Comparison of ENCODE assay signal across 8 mouse cellular contexts in the genomic region with DNA sequence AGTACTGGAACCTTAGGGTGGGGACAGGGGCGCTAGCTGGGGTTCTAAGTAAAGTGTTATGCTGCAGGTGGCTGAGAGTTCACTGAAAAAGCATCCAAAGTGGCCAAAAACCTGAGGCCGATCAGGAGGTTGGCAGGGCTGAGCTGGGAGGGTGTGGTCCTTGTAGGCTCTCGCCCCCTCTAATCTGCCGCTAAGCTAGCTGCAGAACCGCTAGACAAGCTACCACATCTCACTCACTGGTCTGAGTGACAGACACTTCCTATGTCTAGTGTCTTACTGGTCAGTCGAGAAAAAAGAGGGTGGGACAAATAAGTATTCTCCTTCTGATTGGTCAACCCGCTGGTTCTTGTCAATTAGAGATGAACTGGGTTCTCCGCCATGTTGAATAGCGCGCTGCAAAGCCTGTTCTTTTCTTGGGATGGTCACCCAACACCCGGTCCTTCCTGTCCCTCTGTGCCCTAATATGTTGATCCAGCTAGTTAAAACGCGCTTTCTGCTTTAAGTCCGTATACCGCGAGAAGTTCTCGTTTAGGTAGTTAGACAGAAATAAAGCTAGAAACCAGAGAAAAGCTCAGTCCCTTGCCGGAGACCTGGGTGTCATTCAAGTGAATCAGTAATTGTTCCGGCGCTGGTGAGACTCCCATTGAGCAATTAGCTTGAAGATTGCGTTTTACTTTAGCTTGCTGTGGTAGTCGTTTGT. TPM values are rescaled to one million over a fixed set of nuclear protein-coding genes. Genes with fewer than 3 reads are reported as not detected.
DNase-seq lines count a peak whose midpoint lies in the region; ATAC-seq and TF ChIP-seq lines count a peak whose summit lies in the region.

TSS of gene Fam161a (plus strand) at position 51 of the 700 bp plus-strand sequence.

- peak; percentile 55 for TF ChIP-seq POLR2A in CH12.LX (IDR thresholded peaks at IDR 0.05; ENCODE audit: low read depth, low read length)
- no peak for TF ChIP-seq POLR2A in liver, adult 2 months (IDR thresholded peaks at IDR 0.05; ENCODE audit: extremely low read depth, insufficient read depth, low read length)

- TF ChIP-seq CTCF in CH12.LX (conservative IDR thresholded peaks at IDR 0.05 in 1 of 2, IDR thresholded peaks at IDR 0.05 in 1 of 2; ENCODE audit: low read depth in 2 of 2, low read length in 2 of 2) = no peak
- no peak for TF ChIP-seq CTCF in kidney, postnatal 0 days (IDR thresholded peaks at IDR 0.05; ENCODE audit: low read depth)
- no peak for TF ChIP-seq CTCF in liver, adult 2 months (IDR thresholded peaks at IDR 0.05; ENCODE audit: low read depth, low read length)

- H3K4me2 ChIP-seq in CH12.LX (ENCODE audit: insufficient read depth, low read depth, poor library complexity, severe bottlenecking) = peak within 1 kb of the TSS; percentile 80
- H3K4me2 ChIP-seq in heart, embryonic 13.5 days = peak within 1 kb of the TSS; percentile 93
- peak within 1 kb of the TSS; percentile 82 for H3K4me2 ChIP-seq in kidney, postnatal 0 days (ENCODE audit: low read length)

- WGBS in heart, embryonic 13.5 days = 1% methylated on average over 22 of the region's 22 CpGs
- under 1% methylated on average over 22 of the region's 22 CpGs for WGBS in kidney, postnatal 0 days
- WGBS in liver, adult 2 months = 1% methylated on average over 22 of the region's 22 CpGs

- peak; percentile 84 for ATAC-seq in heart, embryonic 13.5 days (ENCODE audit: extremely low read depth, insufficient number of reproducible peaks, low FRiP score, low TSS enrichment)
- peak; percentile 93 for ATAC-seq in kidney, postnatal 0 days (replicated peaks; ENCODE audit: low FRiP score, low read depth)
- peak; percentile 98 for ATAC-seq in monocyte, adult 5-6 weeks (replicated peaks; ENCODE audit: insufficient number of reproducible peaks, low FRiP score, low TSS enrichment, poor library complexity, severe bottlenecking)

- peaks cover 3 to 13% of the 10 kb centered on the region in 2 experiments; a peak in 3 of 4 replicates for H3K4me1 ChIP-seq in CH12.LX (ENCODE audit: control insufficient read depth in 1 of 2, insufficient read depth in 2 of 2)
- H3K4me1 ChIP-seq in heart, embryonic 13.5 days = peaks cover 12% of the 10 kb centered on the region
- H3K4me1 ChIP-seq in kidney, postnatal 0 days (replicated peaks; ENCODE audit: insufficient read depth, low read length) = 0 out of 2 replicates have a peak, but pooled peaks cover 4% of the 10 kb centered on the region
- H3K4me1 ChIP-seq in liver, adult 2 months (ENCODE audit: control insufficient read depth, insufficient read depth, low read length) = peaks cover 2% of the 10 kb centered on the region; the same call in 1 of the 2 replicates

- no peaks in the 10 kb centered on the region for H3K9me3 ChIP-seq in CH12.LX (replicated peaks; ENCODE audit: low read length)
- H3K9me3 ChIP-seq in heart, embryonic 13.5 days = no peaks in the 10 kb centered on the region
- H3K9me3 ChIP-seq in kidney, postnatal 0 days (replicated peaks; ENCODE audit: low read length) = no peaks in the 10 kb centered on the region

- H3K79me2 ChIP-seq in CH12.LX (replicated peaks; ENCODE audit: control insufficient read depth, extremely low read depth, insufficient read depth, poor library complexity, severe bottlenecking) = no peaks in the 10 kb centered on the region
- H3K79me2 ChIP-seq in liver, adult 2 months (ENCODE audit: control insufficient read depth, insufficient read depth, low read length) = no peaks in the 10 kb centered on the region

- H3K27me3 ChIP-seq in CH12.LX (replicated peaks) = no peaks in the 10 kb centered on the region
- no peaks in the 10 kb centered on the region for H3K27me3 ChIP-seq in heart, embryonic 13.5 days (replicated peaks)
- H3K27me3 ChIP-seq in kidney, postnatal 0 days (ENCODE audit: insufficient read depth, low read length) = no peaks in the 10 kb centered on the region
- H3K27me3 ChIP-seq in liver, adult 2 months (ENCODE audit: control insufficient read depth, insufficient read depth, low read length) = no peaks in the 10 kb centered on the region

- H3K9ac ChIP-seq in CH12.LX (ENCODE audit: insufficient read depth, low read depth) = peak within 1 kb of the TSS; percentile 68
- H3K9ac ChIP-seq in heart, embryonic 13.5 days = peak within 1 kb of the TSS; percentile 90
- peak within 1 kb of the TSS; percentile 62 for H3K9ac ChIP-seq in kidney, postnatal 0 days (ENCODE audit: low read depth, low read length)
- peak within 1 kb of the TSS; percentile 80 for H3K9ac ChIP-seq in liver, adult 2 months (ENCODE audit: low read depth, low read length)

- dilution Hi-C loops in CH12.LX (cut with MboI; ENCODE audit: extremely low pct_ligation_motif_present, extremely low pct_unique_long_range_greater_than_20kb, low sequenced_read_pairs) = no loop called here

- peak within 1 kb of the TSS; percentile 50 for H3K27ac ChIP-seq in CH12.LX (ENCODE audit: insufficient read depth, low read depth)
- peak within 1 kb of the TSS; percentile 89 for H3K27ac ChIP-seq in heart, embryonic 13.5 days (replicated peaks)
- H3K27ac ChIP-seq in kidney, postnatal 0 days = peak within 1 kb of the TSS; percentile 86
- peak within 1 kb of the TSS; percentile 59; the same call in 1 of the 2 replicates for H3K27ac ChIP-seq in liver, adult 2 months (replicated peaks; ENCODE audit: insufficient read depth, low read depth, low read length)

- in situ Hi-C loops in CH12.LX (cut with MboI; ENCODE audit: low pct_ligation_motif_present, low pct_unique_long_range_greater_than_20kb, low sequenced_read_pairs) = loop anchor here (5.0 kb wide), 1 partner anchor 260 kb away; no protein-coding TSS in a partner anchor

- peak; percentile 98 for DNase-seq in CH12.LX (ENCODE audit: extremely low read depth)
- peak; percentile 93 for DNase-seq in c-Kit-negative CD71-positive TER-119-positive erythroid progenitor cells, embryonic 14.5 days (ENCODE audit: low read depth, low spot score)
- DNase-seq in fat pad, adult 2 months (ENCODE audit: extremely low read depth, low read depth, low spot score) = peak; percentile 56
- DNase-seq in kidney, postnatal 0 days (ENCODE audit: low spot score) = peak; percentile 98
- peak; percentile 91 for DNase-seq in liver, adult 2 months (ENCODE audit: extremely low read depth, low read depth, low spot score)
- peak; percentile 89 to 93 for DNase-seq in spleen, postnatal 36 days (ENCODE audit: low spot score in 2 of 2)

- no peak for TF ChIP-seq EP300 in CH12.LX (IDR thresholded peaks at IDR 0.05; ENCODE audit: low read length)

- H3K4me3 ChIP-seq in CH12.LX (replicated peaks in 1 of 3; ENCODE audit: low read depth in 2 of 3, low read length in 2 of 3, poor library complexity in 1 of 3) = peak within 1 kb of the TSS; percentile 60 to 78 (median 76)
- peak within 1 kb of the TSS; percentile 68 for H3K4me3 ChIP-seq in heart, embryonic 13.5 days
- peak within 1 kb of the TSS; percentile 63 for H3K4me3 ChIP-seq in kidney, postnatal 0 days (replicated peaks; ENCODE audit: low read depth, low read length)
- H3K4me3 ChIP-seq in liver, adult 2 months (ENCODE audit: insufficient read depth, low read depth, low read length) = peak within 1 kb of the TSS; percentile 76

- TF ChIP-seq RAD21 in CH12.LX (IDR thresholded peaks at IDR 0.05; ENCODE audit: low read depth, low read length) = no peak

- H3K36me3 ChIP-seq in CH12.LX (replicated peaks in 1 of 2; ENCODE audit: control insufficient read depth in 1 of 2, insufficient read depth in 1 of 2, low read length in 1 of 2) = peaks cover 16 to 38% of the 10 kb centered on the region in 2 experiments
- peaks cover 32% of the 10 kb centered on the region for H3K36me3 ChIP-seq in heart, embryonic 13.5 days
- H3K36me3 ChIP-seq in kidney, postnatal 0 days (ENCODE audit: insufficient read depth, low read length) = peaks cover 19% of the 10 kb centered on the region
- H3K36me3 ChIP-seq in liver, adult 2 months (ENCODE audit: control insufficient read depth, insufficient read depth, low read length) = peaks cover 19% of the 10 kb centered on the region

TF ChIP-seq in CH12.LX, 34 proteins besides CTCF, POLR2A, EP300 and RAD21 (continues in another document):
- TF ChIP-seq BHLHE40 (IDR thresholded peaks at IDR 0.05; ENCODE audit: low read depth, low read length) = no peak
- peak; percentile 46; the same call in 1 of the 2 replicates for TF ChIP-seq NRF1 (IDR thresholded peaks at IDR 0.05; ENCODE audit: low read depth, low read length)
- no peak for TF ChIP-seq MEF2A (IDR thresholded peaks at IDR 0.05; ENCODE audit: borderline replicate concordance, low read depth, low read length)
- no peak; the same call in 1 of the 2 replicates for TF ChIP-seq NELFE (IDR thresholded peaks at IDR 0.05; ENCODE audit: low read depth, low read length)
- peak; percentile 60 for TF ChIP-seq TBP (conservative IDR thresholded peaks at IDR 0.05; ENCODE audit: low read depth, low read length)
- TF ChIP-seq GABPA (IDR thresholded peaks at IDR 0.05; ENCODE audit: insufficient replicate concordance, low read depth, low read length) = no peak
- peak; percentile 73; the same call in 1 of the 2 replicates for TF ChIP-seq CHD2 (IDR thresholded peaks at IDR 0.05; ENCODE audit: low read length)
- TF ChIP-seq KAT2A (IDR thresholded peaks at IDR 0.05; ENCODE audit: insufficient replicate concordance, low read length) = 0 out of 2 replicates have a peak, but pooled peaks have one; percentile 4
- TF ChIP-seq HCFC1 (IDR thresholded peaks at IDR 0.05; ENCODE audit: low read depth, low read length) = peak; percentile 69
- no peak for TF ChIP-seq ZNF384 (IDR thresholded peaks at IDR 0.05; ENCODE audit: low read depth, low read length)
- TF ChIP-seq POLR2AphosphoS2 (IDR thresholded peaks at IDR 0.05; ENCODE audit: low read depth, low read length) = peak; percentile 60; the same call in 1 of the 2 replicates
- peak; percentile 51; the same call in 1 of the 2 replicates for TF ChIP-seq ZMIZ1 (IDR thresholded peaks at IDR 0.05; ENCODE audit: low read depth, low read length)
- TF ChIP-seq MAX (IDR thresholded peaks at IDR 0.05; ENCODE audit: low read length) = peak; percentile 33; the same call in 1 of the 2 replicates
- no peak for TF ChIP-seq MAFK (IDR thresholded peaks at IDR 0.05; ENCODE audit: insufficient replicate concordance, low read length)
- no peak; the same call in 1 of the 2 replicates for TF ChIP-seq MAZ (IDR thresholded peaks at IDR 0.05; ENCODE audit: low read depth, low read length)
- no peak for TF ChIP-seq JUN (IDR thresholded peaks at IDR 0.05; ENCODE audit: insufficient read depth, low read depth, low read length)
- 0 out of 2 replicates have a peak, but pooled peaks have one; percentile 57 for TF ChIP-seq IRF4 (IDR thresholded peaks at IDR 0.05; ENCODE audit: low read depth, low read length)

RNA-seq across cellular contexts. Expression of gene Fam161a, which starts in this region (rescaled TPM):
- total RNA-seq in CH12.LX (2012; rRNA removed) (1.5 and 2.0 TPM in 2 replicates), CH12.LX (2014; rRNA removed) (0.69 and 1.4 TPM in 2 replicates)
- 1.3 and 2.0 TPM in 2 replicates for polyA plus RNA-seq in CH12.LX (2012; ENCODE audit: insufficient read length, low read depth)
- 0.99 and 1.2 TPM in 2 replicates for polyA plus RNA-seq in heart, embryonic 13.5 days (2015; fragmentation: Nextera tagmentation; extraction: Ambion mirVana)
- polyA plus RNA-seq in kidney, postnatal 0 days (2015; fragmentation: Nextera tagmentation; extraction: Ambion mirVana) = 4.0 and 4.3 TPM in 2 replicates
- 1.9 and 3.8 TPM in 2 replicates for total RNA-seq in liver, adult 2 months (2014; rRNA removed)
- polyA plus RNA-seq in liver, adult 2 months (2012; rRNA removed) = 0.95 and 1.0 TPM in 2 replicates
- 1.2 to 4.5 TPM (median 1.8 TPM) in 3 replicates for total RNA-seq in monocyte, adult 5-6 weeks (2017)

Comparison
In these comparisons a context has a peak if more than half of its experiments do, and no peak if none do; other contexts are left out.
1. Peak in every context shown above with its lines: DNase-seq, ATAC-seq, H3K4me3 ChIP-seq and H3K27ac ChIP-seq.